Mouse (Mus musculus): ENCODE measurements around the gene Entpd7.

Gene Entpd7

GRCm38 (mm10) chr19:43674730-43675524 lies 14.5 kb upstream of the Entpd7 start, which contains the start of gene Slc25a28:
Gene Slc25a28 (minus strand): TSS chr19:43674881.
- DNase-seq: peak; percentile 100

DNA sequence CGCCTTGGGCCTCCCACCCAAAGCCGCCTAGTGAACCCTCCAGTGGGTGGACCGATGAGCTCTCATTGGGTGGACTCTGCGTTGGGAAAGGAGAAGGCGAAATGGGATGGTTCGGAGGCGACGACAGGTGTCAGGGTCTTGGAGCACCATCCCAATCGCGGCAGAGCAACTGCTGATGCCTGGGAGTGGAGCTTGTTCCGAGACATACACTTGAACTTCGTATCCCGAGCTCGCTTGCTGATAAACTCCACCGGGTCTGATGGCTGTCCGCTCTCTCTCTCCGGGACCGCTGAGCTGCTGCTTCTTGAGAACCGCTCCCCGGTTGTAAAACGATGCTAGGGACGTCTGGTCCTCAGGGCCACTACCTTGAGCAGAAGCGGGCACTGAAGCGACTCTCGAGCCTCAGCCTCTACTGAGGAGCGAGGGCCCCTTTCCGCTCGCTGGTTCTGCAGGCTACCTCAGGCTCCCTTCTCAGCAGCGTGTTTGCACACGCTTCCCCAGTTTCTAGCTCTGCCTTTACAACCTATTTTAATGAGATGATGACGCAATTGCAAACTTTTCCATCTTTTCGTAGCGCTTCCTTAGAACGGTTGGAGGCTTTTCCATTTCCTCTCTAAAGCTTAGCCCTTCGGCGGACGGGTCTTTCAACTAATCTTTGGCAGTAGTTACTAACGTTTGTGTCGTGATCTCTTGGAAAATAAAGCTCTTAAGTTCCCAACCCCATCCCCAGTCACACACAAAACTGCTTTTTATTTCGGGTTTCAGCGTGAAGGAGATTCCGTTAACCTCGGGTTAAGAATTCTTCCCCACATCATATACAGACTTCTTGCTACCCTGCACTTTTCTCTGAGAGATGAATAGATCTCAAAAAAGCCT lies 13.7 kb upstream of the Entpd7 start:
- DNase-seq: peak; percentile 55

- no peak for DNase-seq
Observed at GRCm38 (mm10) chr19:43678467-43679003, 10.9 kb upstream of the Entpd7 start.

DNA sequence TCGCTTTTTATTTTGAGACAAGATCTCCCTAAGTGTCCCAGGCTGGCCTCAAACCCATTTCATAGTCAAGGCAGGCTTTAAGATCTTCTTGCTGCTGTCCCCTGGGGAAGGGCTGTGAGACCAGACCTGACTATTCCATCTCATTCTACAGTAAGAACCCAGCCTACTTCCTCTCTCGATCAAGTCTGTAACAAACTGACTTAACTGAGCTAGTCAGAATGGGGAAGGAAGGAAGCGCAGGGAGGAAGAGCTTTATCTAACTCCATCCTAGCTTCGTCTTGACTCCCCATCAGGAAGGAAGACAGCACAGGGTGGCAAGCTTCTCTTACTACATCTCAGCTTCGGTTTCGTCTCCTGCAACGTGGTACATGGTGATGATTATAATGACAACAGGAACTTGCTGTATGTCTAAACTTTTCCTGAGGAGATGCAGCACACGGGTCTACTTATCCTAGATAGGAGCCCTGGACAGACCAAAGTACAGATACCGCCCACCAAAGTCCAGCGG lies 9.9 kb upstream of the Entpd7 start:
- DNase-seq: no peak

DNA sequence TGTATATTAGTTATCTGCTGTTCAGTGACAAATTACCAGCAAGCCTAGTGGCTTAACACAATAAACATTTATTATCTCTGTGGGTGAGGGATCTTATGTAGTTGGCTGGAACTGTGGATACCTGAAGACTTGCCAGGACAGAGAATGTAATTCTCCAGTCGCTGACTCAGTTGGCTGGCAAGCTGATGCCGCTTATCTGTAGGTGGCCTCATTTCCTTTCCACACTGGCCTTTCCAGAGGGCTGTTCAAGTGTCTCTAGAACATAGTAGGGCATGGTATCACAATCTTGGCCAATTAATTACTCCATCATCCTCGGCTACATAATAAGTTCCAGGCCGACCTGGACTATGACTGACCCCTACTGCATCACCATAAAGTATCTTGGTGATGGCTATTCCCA lies 7.9 kb upstream of the Entpd7 start:
- DNase-seq: no peak

GRCm38 (mm10) chr19:43692815-43693214 lies 3.3 kb downstream of the Entpd7 start:
- no peak for DNase-seq

DNA sequence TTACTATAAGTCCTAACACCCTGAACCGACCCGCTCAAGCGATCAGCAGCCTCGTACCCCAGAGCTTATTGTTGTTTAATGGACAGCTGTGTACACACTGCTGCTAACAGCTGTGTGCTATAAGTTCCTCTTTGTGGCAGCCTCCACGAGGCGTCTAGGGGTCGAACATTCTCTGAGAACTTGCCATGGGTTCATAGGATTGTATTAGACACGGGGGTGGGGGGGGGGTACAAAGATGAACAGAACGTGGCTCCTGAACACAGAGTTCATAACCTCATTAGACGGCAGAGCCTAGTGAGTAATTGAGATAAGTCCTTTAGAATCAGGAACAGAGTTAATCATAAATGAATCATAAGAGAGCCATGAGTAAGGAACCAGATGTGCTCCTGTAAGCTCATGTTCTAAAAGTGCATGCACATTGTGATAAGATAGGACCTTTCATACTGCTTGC lies 6.1 kb downstream of the Entpd7 start:
- no peak for DNase-seq

DNA sequence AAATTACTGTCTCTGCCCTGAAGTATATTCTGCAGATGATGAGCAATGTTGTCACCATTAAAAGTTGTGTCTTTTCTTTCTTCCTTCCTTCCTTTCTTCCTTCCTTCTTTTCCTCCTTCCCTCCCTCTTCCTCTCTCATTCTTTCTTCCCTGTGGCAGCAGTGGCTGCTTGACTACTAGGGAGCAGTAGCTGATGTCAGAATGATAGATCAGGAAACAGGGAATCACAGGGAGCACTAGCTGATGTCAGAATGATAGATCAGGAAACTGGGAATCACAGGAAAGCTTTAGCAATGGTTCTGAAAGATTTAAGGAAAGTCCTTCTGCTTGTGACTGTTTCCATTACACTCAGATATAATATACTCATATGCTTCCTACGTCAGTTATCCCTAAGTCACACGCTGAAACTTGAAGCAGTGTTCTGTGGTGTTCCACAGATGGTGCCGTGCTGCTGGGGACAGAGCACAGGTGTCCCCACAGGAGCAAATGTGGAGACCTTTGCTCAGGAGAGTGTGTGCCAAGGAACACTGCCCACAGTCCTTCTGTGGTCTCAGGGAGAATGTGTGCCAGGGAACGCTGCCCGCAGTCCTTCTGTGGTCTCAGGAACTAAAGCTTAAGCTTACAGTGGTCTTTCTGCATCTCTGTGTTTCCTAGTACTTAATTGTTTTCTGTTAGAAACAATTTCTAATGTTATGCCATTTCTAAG lies 8.3 kb downstream of the Entpd7 start:
- DNase-seq: no peak

- no peak for DNase-seq
Observed at GRCm38 (mm10) chr19:43699021-43699762, 9.7 kb downstream of the Entpd7 start.

- no peak for DNase-seq
Observed at GRCm38 (mm10) chr19:43699763-43700155, 10.3 kb downstream of the Entpd7 start.

DNA sequence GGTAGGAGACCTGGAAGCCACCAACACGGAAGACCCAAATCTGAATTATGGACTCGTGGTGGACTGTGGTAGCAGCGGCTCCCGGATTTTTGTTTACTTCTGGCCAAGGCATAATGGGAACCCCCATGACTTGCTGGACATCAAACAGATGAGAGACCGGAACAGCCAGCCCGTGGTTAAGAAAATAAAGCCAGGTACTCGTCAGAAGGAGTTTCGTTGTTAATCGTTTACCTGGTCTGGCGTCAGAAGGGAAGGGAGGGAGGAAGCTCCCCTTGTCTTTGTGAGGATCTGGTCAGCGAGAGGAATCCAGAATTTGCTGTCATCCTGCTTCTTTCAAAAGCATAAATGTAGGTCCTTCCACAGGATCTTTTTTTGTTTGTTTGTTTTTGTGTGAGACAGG lies 14.7 kb downstream of the Entpd7 start:
- DNase-seq: peak; percentile 57

DNA sequence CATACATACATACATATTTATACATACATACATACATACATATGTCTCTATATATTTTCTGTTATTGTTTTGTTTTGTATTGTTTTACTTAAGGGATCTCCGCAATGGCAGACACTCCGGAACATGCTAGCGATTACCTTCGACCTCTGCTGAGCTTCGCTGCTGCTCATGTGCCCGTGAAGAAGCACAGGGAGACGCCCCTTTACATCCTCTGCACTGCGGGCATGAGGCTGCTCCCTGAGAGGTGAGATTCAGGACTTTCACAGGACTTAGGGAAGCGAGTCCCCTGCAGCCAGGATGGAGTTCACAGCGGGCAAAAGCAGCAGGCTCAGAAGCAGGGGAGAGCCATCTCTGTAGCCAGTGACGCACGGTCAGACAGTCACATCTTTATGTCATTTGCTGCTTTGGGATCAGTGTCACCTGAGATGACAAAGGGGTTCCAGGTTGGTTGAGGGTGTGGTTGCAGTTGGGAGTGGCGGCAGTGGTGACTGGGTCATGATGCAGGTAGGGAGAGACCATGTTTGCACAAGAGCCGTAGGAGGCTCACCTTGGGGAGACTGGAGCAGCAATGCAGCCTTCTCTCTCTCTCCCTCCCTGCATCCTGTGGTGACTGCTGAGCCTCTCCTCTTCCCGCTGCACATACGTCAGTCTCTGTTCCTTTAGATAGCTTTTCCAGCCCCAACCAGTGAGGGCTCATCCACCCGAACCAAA lies 15.5 kb downstream of the Entpd7 start:
- DNase-seq: no peak

GRCm38 (mm10) chr19:43708206-43708605 lies 18.7 kb downstream of the Entpd7 start:
- DNase-seq: no peak

DNA sequence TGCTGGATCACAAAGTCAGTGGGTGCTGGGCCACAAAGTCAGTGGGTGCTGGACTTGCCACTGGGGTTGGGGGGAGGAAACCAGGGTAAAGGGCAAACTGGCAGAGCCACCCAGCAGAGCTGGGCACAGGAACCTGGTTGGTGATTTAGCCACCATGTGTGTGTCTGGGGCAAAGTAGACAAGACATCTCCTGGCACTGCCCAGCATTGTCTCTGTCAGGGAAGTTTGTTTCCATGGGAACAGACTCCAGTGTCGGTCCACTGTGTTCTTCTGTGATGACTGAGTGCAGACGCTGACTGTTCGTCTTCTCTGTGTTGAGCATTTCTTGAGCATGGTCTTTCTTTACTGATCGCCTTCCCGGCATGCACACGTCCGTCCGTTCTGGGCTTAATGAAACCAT lies 19.8 kb downstream of the Entpd7 start:
- no peak for DNase-seq

DNA sequence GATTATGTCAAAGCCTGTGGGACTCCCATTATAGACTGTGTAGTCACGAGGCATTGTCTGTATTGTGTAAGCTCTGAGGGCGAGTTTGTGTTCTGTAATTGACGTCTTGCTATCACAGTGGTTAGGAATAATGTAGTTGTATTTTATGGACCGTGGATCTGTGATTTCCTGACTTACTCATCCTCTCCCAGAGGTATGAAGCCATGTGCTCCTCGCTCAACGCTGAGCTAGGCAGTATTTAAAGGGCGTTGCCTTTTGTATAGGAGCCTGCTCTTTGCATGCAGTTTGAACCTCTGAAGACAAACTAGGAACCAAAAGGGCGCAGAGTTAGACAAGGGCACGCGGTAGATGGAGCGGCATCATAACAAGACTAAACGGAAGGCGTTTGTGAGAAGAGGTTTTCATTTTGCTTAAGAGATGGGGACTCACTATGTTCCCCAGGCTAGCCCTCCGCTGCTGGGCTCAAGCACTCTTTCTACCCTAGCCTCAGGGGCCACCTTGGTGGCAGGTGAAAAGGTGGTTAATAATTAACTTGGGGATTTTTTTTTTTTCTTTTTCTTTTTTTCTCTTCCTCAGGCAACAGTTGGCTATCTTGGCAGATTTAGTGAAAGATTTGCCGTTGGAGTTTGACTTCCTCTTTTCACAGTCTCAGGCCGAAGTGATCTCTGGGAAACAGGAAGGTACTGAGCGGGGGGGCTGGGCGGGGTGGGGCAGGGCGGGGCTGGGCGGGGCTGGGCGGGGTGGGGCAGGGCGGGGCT lies 21.9 kb downstream of the Entpd7 start:
- DNase-seq: no peak

DNA sequence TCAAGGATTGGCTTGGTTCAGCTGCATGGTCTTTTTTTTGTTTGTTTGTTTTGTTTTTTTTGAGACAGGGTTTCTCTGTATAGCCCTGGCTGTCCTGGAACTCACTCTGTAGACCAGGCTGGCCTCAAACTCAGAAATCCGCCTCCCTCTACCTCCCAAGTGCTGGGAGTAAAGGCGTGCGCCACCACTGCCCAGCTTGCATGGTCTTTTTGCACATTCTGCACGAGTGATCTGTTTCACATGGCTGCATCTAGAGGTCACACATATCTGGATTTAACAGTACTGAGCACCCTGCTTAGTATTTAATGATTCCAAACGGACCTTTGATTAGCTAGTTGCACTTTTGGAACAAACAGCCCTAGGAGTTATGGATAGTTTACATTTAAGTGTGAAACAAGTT lies 22.5 kb downstream of the Entpd7 start:
- peak; percentile 31 for DNase-seq

GRCm38 (mm10) chr19:43720061-43720460 lies 30.6 kb downstream of the Entpd7 start:
- no peak for DNase-seq

DNA sequence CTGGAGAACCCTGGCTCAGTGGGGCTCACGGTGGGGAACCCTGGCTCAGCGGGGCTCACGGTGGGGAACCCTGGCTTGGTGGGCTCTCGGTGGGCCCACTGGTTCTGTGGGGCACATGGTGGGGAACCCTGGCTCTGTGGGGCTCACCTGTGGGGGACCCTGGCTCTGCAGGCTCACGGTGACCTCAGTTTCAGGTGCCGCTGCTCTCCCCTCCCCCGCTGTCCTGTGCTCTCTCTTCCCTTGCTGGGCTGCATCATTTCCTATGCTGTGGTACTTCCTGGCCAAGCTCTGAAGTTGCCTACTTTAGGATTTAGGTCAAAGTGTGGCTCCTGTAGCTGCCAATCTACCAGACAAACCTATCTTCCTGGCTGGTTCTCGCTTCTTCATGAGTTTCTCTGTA lies 33.4 kb downstream of the Entpd7 start:
- no peak for DNase-seq

GRCm38 (mm10) chr19:43723501-43723900 lies 34.0 kb downstream of the Entpd7 start:
- no peak for DNase-seq

GRCm38 (mm10) chr19:43724194-43724593 lies 34.7 kb downstream of the Entpd7 start:
- DNase-seq: no peak

DNA sequence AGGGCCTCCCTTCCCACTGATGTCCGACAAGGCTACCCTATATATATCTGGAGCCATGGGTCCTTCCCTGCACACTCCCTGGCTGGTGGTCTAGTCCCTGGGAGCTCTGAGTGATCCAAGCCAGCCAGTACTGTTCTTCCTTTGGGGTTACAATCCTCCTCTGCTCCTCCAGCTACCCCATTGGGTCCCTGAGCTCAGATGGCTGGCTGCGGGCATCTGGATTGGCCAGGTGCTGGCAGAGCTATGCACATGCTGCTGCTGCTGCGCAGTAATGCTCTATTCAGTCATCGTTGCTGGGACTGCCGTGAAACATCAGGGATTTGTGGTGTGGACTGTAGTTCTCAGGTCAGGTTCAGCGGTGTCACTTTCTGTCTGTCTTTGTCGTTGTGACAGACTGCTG lies 35.3 kb downstream of the Entpd7 start:
- no peak for DNase-seq

All from kidney, postnatal 14 days (tissue).